Mouse (Mus musculus): Measurements from ENCODE around the gene Olfr472.
"Not testable (repeated sequence)": the region's sequence is repeated elsewhere in the genome, so short reads cannot be mapped to it uniquely, and the experiment has no call there.

The Olfr472 gene

DNA sequence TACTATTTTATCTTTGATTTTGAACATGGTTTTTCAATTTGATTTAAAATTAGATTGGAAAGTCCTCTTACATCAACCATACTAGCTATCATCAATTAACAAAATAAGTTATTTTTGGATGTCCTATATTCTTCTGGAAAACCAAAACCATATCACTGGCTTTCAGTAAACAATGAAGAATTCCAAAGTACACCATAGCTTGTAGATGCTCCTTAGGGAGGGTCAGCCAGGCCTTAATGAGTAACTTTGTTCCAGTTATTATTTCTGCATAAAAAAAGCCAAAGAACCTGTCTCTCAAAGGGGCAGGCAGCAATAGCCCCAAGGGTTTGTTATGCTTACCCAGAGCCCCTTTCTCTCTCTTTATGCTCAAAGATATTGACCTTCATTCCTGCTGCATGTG is at the start of gene Olfr472:
Olfr472 (plus strand) TSS at position 301 of the 400 bp plus-strand sequence.
- no peak for DNase-seq (ENCODE audit: low read depth, low spot score)

DNA sequence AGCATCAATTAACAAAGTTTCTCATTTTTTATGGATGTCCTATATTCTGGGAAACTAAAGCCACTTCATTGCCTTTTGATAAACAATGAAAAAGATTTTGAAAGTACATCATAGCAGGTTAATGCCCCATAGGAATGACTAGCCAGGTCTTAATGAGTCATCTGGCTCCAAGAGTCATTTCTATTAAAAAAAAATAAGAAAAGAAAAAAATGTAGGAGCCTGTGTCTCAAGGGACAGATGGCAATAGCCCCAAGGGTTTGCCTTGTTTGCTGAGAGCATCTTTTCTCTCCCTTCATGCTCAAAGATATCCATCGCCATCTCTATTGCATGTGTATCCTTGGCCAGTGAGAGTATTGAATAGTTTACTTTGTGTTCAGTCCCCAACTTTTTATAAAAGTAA is 32.4 kb downstream of the Olfr472 start, which contains the start of gene Olfr473:
Olfr473 (plus strand) TSS at position 301 of the 400 bp plus-strand sequence.
- DNase-seq (ENCODE audit: low read depth, low spot score), result no peak

DNA sequence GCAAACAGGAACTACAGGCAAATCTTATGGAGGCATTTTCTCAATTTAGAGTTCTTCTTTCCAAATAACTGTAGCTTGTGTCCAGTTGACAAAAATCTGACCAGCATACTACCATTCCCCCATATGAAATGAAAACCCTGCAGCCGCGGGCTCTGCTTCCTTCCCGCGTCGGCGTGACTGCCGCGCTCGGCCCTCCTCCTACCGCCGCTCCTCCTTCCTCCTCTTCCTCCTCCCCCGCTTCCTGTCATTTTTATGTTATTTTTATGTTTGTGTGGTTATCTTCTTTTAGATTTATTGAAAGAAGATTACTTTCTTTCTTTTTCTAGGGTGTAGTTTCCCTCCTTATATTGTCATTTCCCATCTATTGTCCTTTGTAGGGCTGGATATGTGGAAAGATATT is 54.8 kb downstream of the Olfr472 start:
- DNase-seq (ENCODE audit: low read depth, low spot score), result not testable (repeated sequence)

DNA sequence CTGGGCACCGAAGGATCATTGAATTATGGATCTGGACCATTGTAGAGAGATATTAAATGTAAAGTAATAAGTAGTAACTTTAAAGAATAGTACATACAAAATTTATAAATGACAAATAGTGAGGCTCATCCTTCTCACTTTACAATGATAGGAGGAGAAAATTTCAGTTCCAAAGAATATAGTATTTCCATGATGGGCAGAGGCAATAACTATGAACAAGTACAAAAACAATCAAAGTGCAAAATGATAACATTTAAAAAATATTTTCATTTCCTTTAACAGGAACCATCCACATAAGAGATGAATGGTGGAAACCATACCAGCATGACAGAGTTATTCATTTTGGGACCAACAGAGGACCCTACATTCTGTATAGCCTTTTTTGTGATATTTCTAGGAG is 56.6 kb downstream of the Olfr472 start, which contains the start of gene Olfr474:
Olfr474 (plus strand) TSS at position 301 of the 400 bp plus-strand sequence.
- DNase-seq (ENCODE audit: low read depth, low spot score), result no peak

All from embryo, embryonic 11.5 days (tissue).